Mouse (Mus musculus): ENCODE results near the gene Cipc.

Cipc gene

GRCm38 (mm10) chr12:86946862-86947574 lies at the start of gene Cipc:
Cipc (plus strand) TSS chr12:86947043.
- DNase-seq (ENCODE audit: low spot score) = peak; percentile 96

GRCm38 (mm10) chr12:86897769-86898273 lies 49.0 kb upstream of the Cipc start:
- no peak for DNase-seq (ENCODE audit: low spot score)

- DNase-seq (ENCODE audit: low spot score) = no peak
Observed at GRCm38 (mm10) chr12:86898448-86898847, 48.4 kb upstream of the Cipc start.

GRCm38 (mm10) chr12:86899461-86900179 lies 47.2 kb upstream of the Cipc start:
- no peak for DNase-seq (ENCODE audit: low spot score)

GRCm38 (mm10) chr12:86903828-86904806 lies 42.7 kb upstream of the Cipc start:
- DNase-seq (ENCODE audit: low spot score) = no peak

- DNase-seq (ENCODE audit: low spot score) = peak; percentile 46
Observed at GRCm38 (mm10) chr12:86905203-86905602, 41.6 kb upstream of the Cipc start.

- no peak for DNase-seq (ENCODE audit: low spot score)
Observed at GRCm38 (mm10) chr12:86905876-86906275, 41.0 kb upstream of the Cipc start.

- peak; percentile 71 for DNase-seq (ENCODE audit: low spot score)
Observed at GRCm38 (mm10) chr12:86906395-86906794, 40.4 kb upstream of the Cipc start.

GRCm38 (mm10) chr12:86911482-86911931 lies 35.3 kb upstream of the Cipc start:
- no peak for DNase-seq (ENCODE audit: low spot score)

GRCm38 (mm10) chr12:86912335-86913093 lies 34.3 kb upstream of the Cipc start:
- DNase-seq (ENCODE audit: low spot score) = no peak

GRCm38 (mm10) chr12:86914351-86914750 lies 32.5 kb upstream of the Cipc start:
- no peak for DNase-seq (ENCODE audit: low spot score)

- DNase-seq (ENCODE audit: low spot score) = no peak
Observed at GRCm38 (mm10) chr12:86914756-86915155, 32.1 kb upstream of the Cipc start.

- no peak for DNase-seq (ENCODE audit: low spot score)
Observed at GRCm38 (mm10) chr12:86915617-86916016, 31.2 kb upstream of the Cipc start.

GRCm38 (mm10) chr12:86916796-86917573 lies 29.9 kb upstream of the Cipc start:
- DNase-seq (ENCODE audit: low spot score) = no peak

GRCm38 (mm10) chr12:86918361-86918967 lies 28.4 kb upstream of the Cipc start:
- no peak for DNase-seq (ENCODE audit: low spot score)

GRCm38 (mm10) chr12:86918983-86919722 lies 27.7 kb upstream of the Cipc start:
- no peak for DNase-seq (ENCODE audit: low spot score)

- DNase-seq (ENCODE audit: low spot score) = peak; percentile 68
Observed at GRCm38 (mm10) chr12:86923837-86924236, 23.0 kb upstream of the Cipc start.

- DNase-seq (ENCODE audit: low spot score) = no peak
Observed at GRCm38 (mm10) chr12:86930934-86931729, 15.7 kb upstream of the Cipc start.
